Mouse (Mus musculus) kidney, adult 2 months (tissue): ENCODE results near the gene Arhgef10l. TPM values are rescaled to one million over a fixed set of nuclear protein-coding genes. Genes with fewer than 3 reads are reported as not detected.

Experiments used
- DNase-seq: peaks from one replicate; pipeline ENCODE4 v3.0.0; 2021
- H3K27ac ChIP-seq: fragments of 200-500 bp; 2 replicates; pipeline ENCODE4 v1.5.1; 2012; ENCODE audit warnings: low read depth, low read length, control low read depth, inconsistent platforms; ENCODE audit not compliant: insufficient read depth
- H3K27me3 ChIP-seq: fragments of 200-500 bp; replicated peaks from 2 replicates; pipeline ENCODE4 v1.6.1; 2012; ENCODE audit warnings: mild to moderate bottlenecking, moderate library complexity, low read length, inconsistent platforms; ENCODE audit not compliant: control insufficient read depth, insufficient read depth
- H3K36me3 ChIP-seq: fragments of 200-500 bp; 2 replicates; pipeline ENCODE4 v1.6.1; 2012; ENCODE audit warnings: mild to moderate bottlenecking, moderate library complexity, low read length, inconsistent platforms; ENCODE audit not compliant: control insufficient read depth, insufficient read depth
- H3K4me1 ChIP-seq: fragments of 200-500 bp; 2 replicates; pipeline ENCODE4 v1.6.1; 2011; ENCODE audit warnings: low read length; ENCODE audit not compliant: control insufficient read depth, insufficient read depth
- H3K4me3 ChIP-seq: fragments of 200-500 bp; 2 replicates; pipeline ENCODE4 v1.5.1; 2011; ENCODE audit warnings: mild to moderate bottlenecking, low read depth, low read length, control low read depth; ENCODE audit not compliant: insufficient read depth
- CTCF ChIP-seq: fragments of 200-500 bp; conservative IDR thresholded peaks from 2 replicates; pipeline ENCODE4 v1.5.1; 2011; ENCODE audit warnings: low read depth, mild to moderate bottlenecking, control low read depth, low read length, moderate library complexity, mixed read lengths; ENCODE audit not compliant: insufficient read depth, insufficient read length
- POLR2A ChIP-seq: fragments of 200-500 bp; IDR thresholded peaks from one replicate; pipeline ENCODE4 v1.6.1; 2011; ENCODE audit warnings: low read depth, low read length, control low read depth
- WGBS: fragments of 180-500 bp; shearing (Covaris S2); methylation state at CpG from one replicate; pipeline ENCODE4 v1.1.7; 2018; 5-methylcytosine and 5-hydroxymethylcytosine counted together
- polyA plus RNA-seq: library from polyadenylated mRNA; depleted of rRNA; stranded (reverse); fragments of >200 nt; gene quantifications from 2 replicates; pipeline ENCODE4 v1.2.3, GENCODE M21; 2012

Arhgef10l gene
- polyA plus RNA-seq, 1 experiment = 42.0 TPM

GRCm38 (mm10) chr4:140556561-140556960 lies 109.3 kb downstream of the Arhgef10l start:
- H3K4me3 ChIP-seq = no peak overlapping the region
- H3K36me3 ChIP-seq = no peaks in the 10 kb centered on the region; the same call in 1 of the 2 replicates
- H3K27me3 ChIP-seq = no peaks in the 10 kb centered on the region
- no peak for DNase-seq
- TF ChIP-seq POLR2A (no peak), CTCF (no peak)
- H3K4me1 ChIP-seq = no peaks in the 10 kb centered on the region
- WGBS = 86% methylated on average over 10 of the region's 10 CpGs
- no peak overlapping the region for H3K27ac ChIP-seq

GRCm38 (mm10) chr4:140555273-140555672 lies 110.5 kb downstream of the Arhgef10l start:
- no peaks in the 10 kb centered on the region for H3K36me3 ChIP-seq
- peak; percentile 60 for DNase-seq
- 58% methylated on average over 7 of the region's 7 CpGs for WGBS
- no peak overlapping the region for H3K27ac ChIP-seq
- H3K4me3 ChIP-seq = no peak overlapping the region
- H3K4me1 ChIP-seq = no peaks in the 10 kb centered on the region
- TF ChIP-seq CTCF (peak; percentile 75), POLR2A (no peak)
- no peaks in the 10 kb centered on the region for H3K27me3 ChIP-seq

DNA sequence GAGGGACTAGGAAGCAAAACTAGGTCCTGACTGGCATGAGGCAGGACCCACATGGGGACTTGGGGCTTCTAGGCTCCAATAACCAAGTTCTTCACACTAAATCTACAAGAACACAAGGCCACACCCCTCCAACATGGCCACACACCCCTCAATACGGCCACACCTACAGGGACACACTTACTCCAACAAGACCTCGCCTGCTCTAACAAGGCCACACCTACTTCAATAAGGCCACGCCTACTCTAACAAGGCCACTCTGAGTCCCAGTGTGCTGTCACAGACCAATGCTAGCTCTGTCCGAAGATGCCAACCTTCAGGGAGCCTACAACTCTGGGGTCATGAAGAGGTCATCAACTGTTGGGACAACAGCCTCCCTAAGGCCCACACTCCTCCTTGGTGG lies 111.3 kb downstream of the Arhgef10l start:
- DNase-seq = no peak
- 67% methylated on average over 4 of the region's 4 CpGs for WGBS
- H3K27me3 ChIP-seq = no peaks in the 10 kb centered on the region
- H3K36me3 ChIP-seq = no peaks in the 10 kb centered on the region
- no peak overlapping the region for H3K4me3 ChIP-seq
- no peaks in the 10 kb centered on the region for H3K4me1 ChIP-seq
- TF ChIP-seq CTCF (no peak), POLR2A (no peak)
- H3K27ac ChIP-seq = no peak overlapping the region

GRCm38 (mm10) chr4:140551766-140552165 lies 114.0 kb downstream of the Arhgef10l start:
- Histone ChIP-seq H3K27ac (no peak overlapping the region), H3K4me1 (no peaks in the 10 kb centered on the region), H3K27me3 (no peaks in the 10 kb centered on the region), H3K36me3 (no peaks in the 10 kb centered on the region), H3K4me3 (no peak overlapping the region)
- DNase-seq = no peak
- WGBS = 92% methylated on average over 17 of the region's 17 CpGs
- TF ChIP-seq CTCF = no peak
- no peak for TF ChIP-seq POLR2A

DNA sequence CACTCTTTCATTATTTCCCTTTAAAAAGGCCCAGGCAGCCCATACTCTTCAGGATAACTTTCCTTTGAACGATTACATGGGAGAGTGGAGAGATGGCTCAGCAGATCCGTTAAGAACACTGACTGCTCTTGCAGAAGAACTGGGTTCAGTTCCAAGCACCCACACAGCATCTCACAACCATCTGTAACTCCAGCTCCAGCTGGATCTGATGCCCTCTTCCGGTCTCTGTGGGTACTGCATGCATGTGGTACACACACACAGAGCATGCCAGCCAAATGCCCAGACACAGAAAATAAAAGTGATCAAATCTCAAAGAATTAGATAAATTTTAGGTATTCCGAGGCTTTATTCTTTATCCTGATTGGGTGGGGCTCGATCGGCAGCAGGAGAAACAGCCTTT lies 115.1 kb downstream of the Arhgef10l start:
- H3K4me3 ChIP-seq = no peak overlapping the region

GRCm38 (mm10) chr4:140549975-140550374 lies 115.8 kb downstream of the Arhgef10l start:
- TF ChIP-seq CTCF = no peak
- TF ChIP-seq POLR2A = no peak
- 62% methylated on average over 12 of the region's 12 CpGs for WGBS
- no peak for DNase-seq
- no peaks in the 10 kb centered on the region for H3K4me1 ChIP-seq
- no peak overlapping the region for H3K27ac ChIP-seq
- no peak overlapping the region for H3K4me3 ChIP-seq
- H3K36me3 ChIP-seq = no peaks in the 10 kb centered on the region
- no peaks in the 10 kb centered on the region for H3K27me3 ChIP-seq

More for the DNA sequence above, 115.1 kb downstream of the Arhgef10l start:
- TF ChIP-seq CTCF = 0 out of 2 replicates have a peak, but pooled peaks have one; percentile 19
- no peak for TF ChIP-seq POLR2A
- H3K4me1 ChIP-seq = no peaks in the 10 kb centered on the region
- no peak for DNase-seq
- 89% methylated on average over 6 of the region's 6 CpGs for WGBS
- no peak overlapping the region for H3K27ac ChIP-seq
- no peaks in the 10 kb centered on the region for H3K36me3 ChIP-seq
- no peaks in the 10 kb centered on the region for H3K27me3 ChIP-seq

GRCm38 (mm10) chr4:140547488-140547887 lies 118.3 kb downstream of the Arhgef10l start:
- TF ChIP-seq POLR2A (no peak), CTCF (peak; percentile 85)
- DNase-seq = peak; percentile 52
- WGBS = 39% methylated on average over 7 of the region's 7 CpGs
- H3K27ac ChIP-seq = no peak overlapping the region
- H3K4me3 ChIP-seq = no peak overlapping the region
- H3K4me1 ChIP-seq = no peaks in the 10 kb centered on the region
- no peaks in the 10 kb centered on the region; the same call in 1 of the 2 replicates for H3K36me3 ChIP-seq
- no peaks in the 10 kb centered on the region for H3K27me3 ChIP-seq
